Mouse (Mus musculus) neural tube, embryonic 14.5 days (tissue): ENCODE data around the gene Perm1. TPM values are rescaled to one million over a fixed set of nuclear protein-coding genes. Genes with fewer than 3 reads are reported as not detected.

ENCODE experiments used
- ATAC-seq: fragments of 200-750 bp; cut with Nextera tagmentation; 2 replicates; pipeline ENCODE4 v1.8.0; 2017; ENCODE audit warnings: low read depth, mild to moderate bottlenecking, moderate TSS enrichment, moderate library complexity
- H3K27ac ChIP-seq: fragments of 300-500 bp; sonication (generic); 2 replicates; pipeline ENCODE4 v1.5.1; 2014; ENCODE audit warnings: low read depth, mild to moderate bottlenecking, control low read depth, low read length, moderate library complexity, mixed read lengths
- H3K27me3 ChIP-seq: fragments of 300-500 bp; sonication (generic); 2 replicates; pipeline ENCODE4 v1.6.1; 2014; ENCODE audit warnings: low read length; ENCODE audit not compliant: control insufficient read depth, insufficient read depth
- H3K36me3 ChIP-seq: fragments of 300-500 bp; sonication (generic); 2 replicates; pipeline ENCODE4 v1.6.1; 2014; ENCODE audit warnings: low read length, mixed read lengths; ENCODE audit not compliant: control insufficient read depth, insufficient read depth
- H3K4me1 ChIP-seq: fragments of 300-500 bp; sonication (generic); 2 replicates; pipeline ENCODE4 v1.6.1; 2014; ENCODE audit warnings: low read length; ENCODE audit not compliant: control insufficient read depth, insufficient read depth
- H3K4me2 ChIP-seq: fragments of 300-500 bp; sonication (generic); 2 replicates; pipeline ENCODE4 v1.6.1; 2014; ENCODE audit warnings: mild to moderate bottlenecking, low read depth, low read length, control low read depth
- H3K4me3 ChIP-seq: fragments of 300-500 bp; sonication (generic); 2 replicates; pipeline ENCODE4 v1.5.1; 2014; ENCODE audit warnings: low read depth, low read length, control low read depth, mixed read lengths
- H3K9ac ChIP-seq: fragments of 300-500 bp; sonication (generic); replicated peaks from 2 replicates; pipeline ENCODE4 v1.6.1; 2014; ENCODE audit warnings: low read depth, mild to moderate bottlenecking, control low read depth, low read length, mixed read lengths
- H3K9me3 ChIP-seq: fragments of 300-500 bp; sonication (generic); 2 replicates; pipeline ENCODE4 v1.6.1; 2016; ENCODE audit warnings: low read length; ENCODE audit not compliant: control insufficient read depth
- WGBS: fragments of 180-500 bp; shearing (Covaris S2); extraction: QIAGEN DNeasy Blood & Tissue Kit; methylation state at CpG from one replicate; pipeline ENCODE4 v1.1.7; 2014; 5-methylcytosine and 5-hydroxymethylcytosine counted together
- polyA plus RNA-seq: library from polyadenylated mRNA; unstranded; fragments of >200 nt; fragmentation: Nextera tagmentation; extraction: Ambion mirVana; gene quantifications from 2 replicates; pipeline ENCODE4 v1.2.1, GENCODE M21; 2014

Gene Perm1
- polyA plus RNA-seq, 1 experiment from 2014 or later = 2.2 TPM

DNA sequence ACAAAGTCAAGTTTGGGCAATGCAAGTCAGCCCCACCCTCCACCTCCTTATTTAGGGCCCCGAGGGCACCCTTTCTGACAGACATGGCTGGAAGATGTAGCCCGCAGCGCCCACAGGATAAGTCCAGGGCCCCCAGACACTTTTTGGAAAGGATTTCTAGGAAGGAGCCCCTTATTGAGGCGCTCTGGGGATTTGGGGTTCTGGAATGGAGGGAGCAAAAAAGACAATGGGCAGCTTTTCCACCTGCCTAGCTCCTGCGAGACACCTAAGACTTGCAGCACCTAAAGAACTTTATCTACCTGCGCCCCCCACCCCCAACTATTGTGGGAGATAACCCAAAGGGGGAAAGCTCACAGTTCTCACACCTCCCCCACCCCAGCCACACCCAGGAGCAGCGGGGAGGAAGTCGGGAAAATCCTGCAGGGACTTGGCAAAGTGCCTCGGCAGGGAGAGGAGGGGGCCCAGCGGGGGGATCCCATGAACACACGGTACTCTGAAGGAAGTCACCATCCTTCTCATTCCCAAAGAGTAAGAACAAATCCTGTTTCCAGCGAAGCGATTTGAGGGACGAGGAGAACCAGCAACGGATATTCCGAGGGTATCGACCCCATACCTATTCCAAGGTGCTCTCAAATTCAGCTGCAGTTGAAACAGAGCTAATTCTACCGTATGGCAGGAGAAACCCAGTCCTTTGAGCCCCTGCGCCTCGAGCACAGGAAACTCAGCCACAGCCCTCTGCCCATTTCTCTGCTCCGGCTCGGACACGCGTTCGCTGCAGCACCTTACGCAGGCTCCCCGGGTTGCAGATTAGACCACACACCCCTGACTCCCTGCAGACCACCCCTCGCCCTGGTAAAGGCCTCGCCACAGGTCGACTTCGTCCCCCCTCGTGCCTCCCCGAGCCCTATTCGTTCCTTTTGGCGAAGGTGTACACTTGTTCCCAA is 19.5 kb upstream of the Perm1 start:
- peak overlapping the region; percentile 68 for H3K4me2 ChIP-seq
- H3K9ac ChIP-seq = peak overlapping the region; percentile 86
- 2% methylated on average over 35 of the region's 35 CpGs for WGBS
- peaks cover 35% of the 10 kb centered on the region for H3K4me1 ChIP-seq
- peak overlapping the region; percentile 76 for H3K27ac ChIP-seq
- H3K27me3 ChIP-seq = no peaks in the 10 kb centered on the region
- H3K4me3 ChIP-seq = peak overlapping the region; percentile 87
- H3K36me3 ChIP-seq = no peaks in the 10 kb centered on the region; the same call in 1 of the 2 replicates
- H3K9me3 ChIP-seq = no peaks in the 10 kb centered on the region
- peak; percentile 4; the same call in 1 of the 2 replicates for ATAC-seq

DNA sequence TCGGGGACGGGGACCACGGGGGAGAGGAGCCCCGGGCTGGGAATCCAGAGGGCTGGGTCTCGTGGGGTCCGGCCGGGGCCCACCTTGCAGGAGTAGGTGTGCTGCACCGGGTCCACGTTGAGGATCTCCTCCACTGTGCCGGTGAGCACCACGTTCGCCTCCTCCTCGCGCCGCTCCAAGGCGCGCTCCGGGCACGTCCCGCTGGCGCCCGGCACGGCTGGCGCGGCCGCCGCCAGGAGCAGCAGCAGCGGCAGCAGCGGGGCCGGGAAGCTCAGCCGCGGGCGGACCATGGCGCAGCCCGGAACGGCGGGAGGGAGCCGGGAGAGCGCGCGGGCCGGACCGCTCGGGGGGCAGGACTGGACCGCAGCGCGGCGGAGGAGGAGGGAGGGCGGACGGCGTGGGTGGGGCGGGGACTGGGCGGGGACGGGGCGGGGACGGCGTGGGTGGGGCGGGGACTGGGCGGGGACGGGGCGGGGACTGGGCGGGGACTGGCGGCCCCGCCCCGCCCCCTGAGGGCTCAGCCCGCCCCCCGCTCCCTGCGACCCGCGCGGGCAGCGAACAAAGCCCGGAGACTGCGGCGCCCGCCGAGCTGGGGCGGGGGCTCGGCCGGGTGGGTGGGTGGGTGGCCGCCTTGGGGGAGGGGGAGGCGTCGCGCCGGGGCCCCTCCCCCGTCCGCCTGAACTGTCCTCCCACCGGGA is 18.4 kb upstream of the Perm1 start, which contains the start of gene Agrn:
Gene Agrn (minus strand): TSS at position 358 of the 698 bp plus-strand sequence.
- Histone ChIP-seq H3K9ac (peak within 1 kb of the TSS; percentile 86), H3K4me3 (peak within 1 kb of the TSS; percentile 87), H3K27me3 (no peaks in the 10 kb centered on the region), H3K4me1 (peaks cover 35% of the 10 kb centered on the region), H3K4me2 (peak within 1 kb of the TSS; percentile 68), H3K9me3 (no peaks in the 10 kb centered on the region), H3K27ac (peak within 1 kb of the TSS; percentile 94), H3K36me3 (no peaks in the 10 kb centered on the region; the same call in 1 of the 2 replicates)
- 0% methylated on average over 11 of the region's 88 CpGs for WGBS
- ATAC-seq = peak; percentile 76

DNA sequence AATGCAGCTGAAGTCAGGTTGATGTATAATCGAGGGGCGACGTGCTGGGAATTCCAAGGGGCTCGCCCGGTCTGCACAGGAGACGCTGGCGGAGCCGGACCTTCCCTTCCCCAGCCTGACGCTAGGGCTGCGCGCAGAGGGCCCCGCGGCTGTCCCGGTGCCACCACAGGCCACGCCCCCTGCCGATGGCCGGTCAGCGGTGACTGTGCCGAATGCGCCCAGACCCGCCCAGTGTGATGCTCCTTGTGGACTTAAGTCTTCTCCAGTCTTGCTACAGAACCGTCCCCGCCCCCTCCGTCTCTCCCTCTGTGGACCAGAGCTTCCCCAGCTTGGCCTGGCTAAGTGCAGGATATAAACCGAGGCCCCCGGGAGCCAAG is 17.9 kb upstream of the Perm1 start:
- H3K27me3 ChIP-seq = no peaks in the 10 kb centered on the region
- ATAC-seq = peak; percentile 92
- H3K9ac ChIP-seq = peak overlapping the region; percentile 86
- WGBS = under 1% methylated on average over 23 of the region's 26 CpGs
- no peaks in the 10 kb centered on the region for H3K9me3 ChIP-seq
- peak overlapping the region; percentile 94 for H3K27ac ChIP-seq
- H3K36me3 ChIP-seq = no peaks in the 10 kb centered on the region; the same call in 1 of the 2 replicates
- H3K4me1 ChIP-seq = peaks cover 35% of the 10 kb centered on the region
- H3K4me3 ChIP-seq = peak overlapping the region; percentile 87
- H3K4me2 ChIP-seq = peak overlapping the region; percentile 68

DNA sequence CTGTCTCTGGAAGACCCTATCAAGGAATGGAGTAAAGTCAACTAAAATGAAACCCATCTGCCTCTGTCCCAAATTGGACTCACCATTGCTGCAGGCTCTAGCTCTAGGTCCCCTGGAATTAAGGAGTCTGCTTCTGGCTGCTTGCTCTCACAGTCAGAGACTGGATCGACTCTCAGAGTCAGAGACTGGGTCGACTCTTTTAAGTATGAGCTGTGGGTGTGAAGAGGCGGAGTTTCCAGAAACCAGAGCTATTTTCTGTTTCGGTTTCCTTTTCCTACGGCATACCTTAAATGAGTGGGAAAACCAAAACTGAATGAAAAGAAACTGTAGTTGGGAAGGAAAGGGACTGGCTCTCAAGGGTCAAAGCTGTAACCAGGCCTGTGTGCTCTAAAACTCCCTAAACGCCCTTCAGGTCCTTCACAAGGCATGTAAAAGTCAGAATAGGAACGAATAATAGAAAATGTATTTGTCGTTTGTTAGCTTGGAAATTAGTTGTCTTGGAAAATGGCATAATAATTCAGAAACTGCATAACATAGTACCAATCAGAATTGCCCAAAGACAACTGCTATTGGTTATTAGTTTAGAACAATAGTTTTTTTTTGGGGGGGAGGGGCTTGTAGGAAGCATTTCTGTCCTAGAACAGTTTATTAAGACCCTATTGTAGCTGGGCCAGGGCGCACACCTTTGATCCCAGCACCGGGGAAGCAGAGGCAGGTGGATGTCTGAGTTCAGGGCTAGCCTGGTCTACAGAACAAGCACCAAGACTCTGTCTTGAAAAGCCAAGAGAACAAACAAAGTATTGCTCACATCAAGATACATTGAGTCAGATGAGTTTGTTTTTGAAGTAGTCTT is 14.8 kb upstream of the Perm1 start, which contains the start of gene Isg15:
Gene Isg15 (minus strand): TSS at position 196 of the 853 bp plus-strand sequence.
- Histone ChIP-seq H3K9ac (no peak within 1 kb of the TSS), H3K27me3 (no peaks in the 10 kb centered on the region; the same call in 1 of the 2 replicates), H3K4me1 (peaks cover 13% of the 10 kb centered on the region), H3K36me3 (no peaks in the 10 kb centered on the region), H3K4me2 (no peak within 1 kb of the TSS), H3K9me3 (no peaks in the 10 kb centered on the region), H3K27ac (no peak within 1 kb of the TSS), H3K4me3 (no peak within 1 kb of the TSS)
- 70% methylated on average over 10 of the region's 10 CpGs for WGBS
- ATAC-seq = no peak

DNA sequence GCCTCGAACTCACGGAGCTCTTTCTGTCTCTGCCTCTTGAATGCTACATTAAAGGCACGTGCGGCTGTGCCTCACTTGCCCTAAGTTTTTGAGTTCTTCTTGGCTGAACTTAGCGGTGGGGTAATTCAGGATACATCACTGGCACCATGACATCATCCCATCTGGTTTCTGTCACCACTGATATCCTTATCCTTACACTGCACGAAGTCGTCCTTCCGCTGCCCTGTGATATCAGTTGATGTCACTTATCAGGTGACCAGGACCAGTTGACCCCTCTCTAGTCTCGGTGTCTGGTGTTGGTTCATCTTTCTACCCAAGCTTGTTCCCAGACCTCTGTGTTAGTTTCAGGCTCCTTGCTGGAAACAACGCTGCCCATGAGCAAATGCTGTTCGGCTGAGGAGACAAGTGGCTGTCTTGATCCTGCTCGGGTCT is 13.2 kb upstream of the Perm1 start:
- H3K4me3 ChIP-seq = peak overlapping the region; percentile 57
- H3K27ac ChIP-seq = peak overlapping the region; percentile 58
- peak overlapping the region; percentile 94 for H3K4me2 ChIP-seq
- no peaks in the 10 kb centered on the region for H3K9me3 ChIP-seq
- WGBS = 43% methylated on average over 12 of the region's 12 CpGs
- no peaks in the 10 kb centered on the region for H3K36me3 ChIP-seq
- H3K4me1 ChIP-seq = peaks cover 7% of the 10 kb centered on the region; the same call in 1 of the 2 replicates
- ATAC-seq = no peak
- H3K9ac ChIP-seq = peak overlapping the region; percentile 58
- no peaks in the 10 kb centered on the region; the same call in 1 of the 2 replicates for H3K27me3 ChIP-seq

DNA sequence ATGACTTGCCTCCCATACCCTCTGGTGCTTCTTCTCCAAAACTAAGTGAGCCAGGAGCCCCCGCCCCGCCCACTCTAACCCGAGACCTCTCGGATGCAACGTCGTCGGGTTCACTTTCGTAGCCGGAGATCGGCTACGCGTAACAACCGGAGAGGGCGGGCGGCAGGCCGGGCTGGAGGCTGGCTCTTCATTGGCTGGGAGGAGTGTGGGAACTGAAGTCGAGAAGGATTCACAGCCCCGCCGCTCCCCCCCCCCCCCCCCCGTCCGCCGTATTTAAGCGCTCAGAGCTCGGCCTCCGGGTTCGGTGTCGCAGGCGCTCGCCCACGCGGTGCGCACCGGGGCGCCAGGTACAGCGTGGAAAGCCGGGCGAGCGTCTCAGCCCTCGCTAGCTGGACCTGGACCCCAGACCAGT is 12.7 kb upstream of the Perm1 start, which contains the start of gene AW011738:
Gene AW011738 (plus strand): TSS at position 304 of the 412 bp plus-strand sequence.
- WGBS = under 1% methylated on average over 32 of the region's 39 CpGs
- Histone ChIP-seq H3K27ac (peak within 1 kb of the TSS; percentile 58), H3K27me3 (no peaks in the 10 kb centered on the region; the same call in 1 of the 2 replicates), H3K4me3 (peak within 1 kb of the TSS; percentile 57), H3K9me3 (no peaks in the 10 kb centered on the region), H3K36me3 (no peaks in the 10 kb centered on the region), H3K4me2 (peak within 1 kb of the TSS; percentile 94), H3K9ac (peak within 1 kb of the TSS; percentile 58), H3K4me1 (peaks cover 7% of the 10 kb centered on the region; the same call in 1 of the 2 replicates)
- peak; percentile 79 for ATAC-seq

DNA sequence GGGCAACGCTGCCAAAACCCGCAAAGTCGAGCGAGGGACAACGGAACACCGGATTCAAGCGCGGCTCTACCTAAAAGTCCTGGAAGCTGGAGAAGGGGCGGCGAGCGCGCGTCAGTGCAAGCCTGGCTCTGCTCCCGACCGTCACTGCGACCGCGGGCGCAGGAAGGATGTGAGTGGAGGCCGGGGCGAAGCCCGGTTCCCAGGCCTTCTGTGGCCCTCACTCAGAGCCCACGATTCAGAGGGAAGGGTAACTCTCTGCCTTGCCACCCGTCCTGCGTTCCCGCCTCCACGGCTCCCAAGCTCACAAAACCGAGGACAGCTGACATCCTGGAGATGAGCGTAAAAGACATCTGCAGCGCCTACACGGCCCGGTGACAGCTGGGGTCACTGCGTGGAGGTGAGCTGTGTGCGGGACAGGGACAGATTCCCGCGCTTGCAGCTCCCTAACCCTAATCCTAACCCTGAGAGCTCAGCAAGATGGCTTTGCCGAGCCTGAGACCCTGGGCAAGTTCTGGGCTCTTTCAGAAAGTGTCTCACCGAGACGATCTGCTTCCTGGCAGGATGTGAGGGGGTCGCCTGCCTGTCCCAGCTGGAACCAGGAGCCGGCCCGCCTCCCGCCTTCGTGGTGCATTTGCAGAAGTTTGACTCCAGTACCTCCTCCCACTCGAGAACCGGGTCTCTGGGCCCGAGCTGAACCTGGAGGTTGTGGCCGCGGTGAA is 12.1 kb upstream of the Perm1 start:
- Histone ChIP-seq H3K27ac (peak overlapping the region; percentile 58; the same call in 1 of the 2 replicates), H3K9ac (peak overlapping the region; percentile 58), H3K27me3 (no peaks in the 10 kb centered on the region; the same call in 1 of the 2 replicates), H3K36me3 (no peaks in the 10 kb centered on the region), H3K4me1 (peaks cover 7% of the 10 kb centered on the region; the same call in 1 of the 2 replicates), H3K9me3 (no peaks in the 10 kb centered on the region), H3K4me3 (peak overlapping the region; percentile 57), H3K4me2 (peak overlapping the region; percentile 94)
- peak; percentile 58 for ATAC-seq
- WGBS = 0% methylated on average over 49 of the region's 49 CpGs
